In genomic region chr1:59762651-59763163, GRCm38 (mm10) we compare ENCODE assay signal across 8 mouse cellular contexts. TPM values are rescaled to one million over a fixed set of nuclear protein-coding genes. Genes with fewer than 3 reads are reported as not detected.
DNase-seq lines count a peak whose midpoint lies in the region; ATAC-seq and TF ChIP-seq lines count a peak whose summit lies in the region.

No protein-coding gene starts in this region.

- ATAC-seq in kidney, embryonic 15.5 days (replicated peaks; ENCODE audit: low FRiP score): peak; percentile 69
- peak; percentile 56 for ATAC-seq in liver, embryonic 11.5 days (replicated peaks; ENCODE audit: low FRiP score)
- ATAC-seq in midbrain, postnatal 0 days (ENCODE audit: low FRiP score): peak; percentile 82

- under 1% methylated on average over 44 of the region's 44 CpGs for WGBS in kidney, embryonic 15.5 days
- WGBS in liver, embryonic 11.5 days: under 1% methylated on average over 44 of the region's 44 CpGs
- WGBS in midbrain, postnatal 0 days: under 1% methylated on average over 44 of the region's 44 CpGs

- peak; percentile 86 for DNase-seq in 3134 (ENCODE audit: extremely low read depth, insufficient read length, low spot score)
- DNase-seq in brain, embryonic 18.5 days (ENCODE audit: low read depth, low spot score): peak; percentile 63
- peak; percentile 59 for DNase-seq in forelimb bud, embryonic 11.5 days (ENCODE audit: low read depth, low spot score)
- no peak for DNase-seq in liver, embryonic 11.5 days (ENCODE audit: low spot score)
- DNase-seq in midbrain, postnatal 0 days (ENCODE audit: low spot score): peak; percentile 79
- DNase-seq in Muller cell, postnatal 12 days (ENCODE audit: inconsistent ontology term): no peak

- H3K27me3 ChIP-seq in C2C12 (ENCODE audit: control insufficient read depth, insufficient read depth, insufficient read length): no peaks in the 10 kb centered on the region
- no peaks in the 10 kb centered on the region for H3K27me3 ChIP-seq in kidney, embryonic 15.5 days
- no peaks in the 10 kb centered on the region for H3K27me3 ChIP-seq in liver, embryonic 11.5 days (replicated peaks; ENCODE audit: control insufficient read depth, insufficient read depth, low read length)
- H3K27me3 ChIP-seq in midbrain, postnatal 0 days (ENCODE audit: insufficient read depth, low read length): no peaks in the 10 kb centered on the region

- H3K4me3 ChIP-seq in C2C12 (ENCODE audit: insufficient read depth, poor library complexity, severe bottlenecking): peak overlapping the region; percentile 71
- H3K4me3 ChIP-seq in kidney, embryonic 15.5 days (replicated peaks): peak overlapping the region; percentile 88
- peak overlapping the region; percentile 75 for H3K4me3 ChIP-seq in liver, embryonic 11.5 days (ENCODE audit: low read depth, low read length)
- H3K4me3 ChIP-seq in midbrain, postnatal 0 days (ENCODE audit: low read depth, low read length): peak overlapping the region; percentile 91

- no peaks in the 10 kb centered on the region for H3K9me3 ChIP-seq in kidney, embryonic 15.5 days (replicated peaks)
- H3K9me3 ChIP-seq in liver, embryonic 11.5 days (ENCODE audit: control insufficient read depth, low read length): no peaks in the 10 kb centered on the region
- H3K9me3 ChIP-seq in midbrain, postnatal 0 days (ENCODE audit: low read length): no peaks in the 10 kb centered on the region

- peak overlapping the region; percentile 92 for H3K9ac ChIP-seq in kidney, embryonic 15.5 days
- H3K9ac ChIP-seq in liver, embryonic 11.5 days (ENCODE audit: low read depth, low read length): peak overlapping the region; percentile 84
- H3K9ac ChIP-seq in midbrain, postnatal 0 days (replicated peaks; ENCODE audit: low read length, poor library complexity, severe bottlenecking): peak overlapping the region; percentile 94

- peaks cover 17% of the 10 kb centered on the region for H3K4me1 ChIP-seq in kidney, embryonic 15.5 days
- H3K4me1 ChIP-seq in liver, embryonic 11.5 days (replicated peaks; ENCODE audit: control insufficient read depth, insufficient read depth, low read length): peaks cover 10% of the 10 kb centered on the region
- H3K4me1 ChIP-seq in midbrain, postnatal 0 days (ENCODE audit: insufficient read depth, low read length): peaks cover 9% of the 10 kb centered on the region; the same call in 1 of the 2 replicates

- H3ac ChIP-seq in C2C12 (ENCODE audit: control insufficient read depth, insufficient read length, low read depth): peak overlapping the region; percentile 72

- H3K27ac ChIP-seq in kidney, embryonic 15.5 days: peak overlapping the region; percentile 99
- H3K27ac ChIP-seq in liver, embryonic 11.5 days (ENCODE audit: low read depth, low read length): peak overlapping the region; percentile 91
- peak overlapping the region; percentile 98 for H3K27ac ChIP-seq in midbrain, postnatal 0 days (ENCODE audit: low read depth, low read length)

- no peaks in the 10 kb centered on the region for H3K36me3 ChIP-seq in C2C12 (ENCODE audit: control insufficient read depth, insufficient read depth)
- H3K36me3 ChIP-seq in kidney, embryonic 15.5 days: no peaks in the 10 kb centered on the region
- H3K36me3 ChIP-seq in liver, embryonic 11.5 days (ENCODE audit: control insufficient read depth, insufficient read depth, low read length): no peaks in the 10 kb centered on the region
- no peaks in the 10 kb centered on the region for H3K36me3 ChIP-seq in midbrain, postnatal 0 days (ENCODE audit: insufficient read depth, low read length)

- peaks cover 37% of the 10 kb centered on the region for H3K79me3 ChIP-seq in C2C12 (ENCODE audit: low read depth)

- TF ChIP-seq CTCF in C2C12 (IDR thresholded peaks at IDR 0.05; ENCODE audit: control insufficient read depth, insufficient read depth, insufficient read length): no peak
- TF ChIP-seq CTCF in midbrain, postnatal 0 days (IDR thresholded peaks at IDR 0.05): no peak

- H3K4me2 ChIP-seq in kidney, embryonic 15.5 days: peak overlapping the region; percentile 79
- H3K4me2 ChIP-seq in liver, embryonic 11.5 days: peak overlapping the region; percentile 96
- peak overlapping the region; percentile 73 for H3K4me2 ChIP-seq in midbrain, postnatal 0 days (ENCODE audit: low read depth, low read length, poor library complexity, severe bottlenecking)

- H3K79me2 ChIP-seq in C2C12 (ENCODE audit: control insufficient read depth, insufficient read depth): peaks cover 43% of the 10 kb centered on the region

TF ChIP-seq in C2C12, 6 proteins besides CTCF, POLR2A, EP300 and RAD21:
- TF ChIP-seq MYOD1 (IDR thresholded peaks at IDR 0.05; ENCODE audit: control insufficient read depth, insufficient read length, low read depth) (no peak), MAX (IDR thresholded peaks at IDR 0.05) (no peak), MYOG (IDR thresholded peaks at IDR 0.05; ENCODE audit: control insufficient read depth, extremely low read depth, insufficient read length) (no peak), FOSL1 (IDR thresholded peaks at IDR 0.05; ENCODE audit: insufficient read depth, low read length, poor library complexity, severe bottlenecking) (no peak), USF1 (IDR thresholded peaks at IDR 0.05; ENCODE audit: low read depth) (no peak), CEBPB (IDR thresholded peaks at IDR 0.05; ENCODE audit: low read depth) (no peak)

RNA-seq across cellular contexts. Expression of gene Bmpr2, which starts 0.5 kb away (rescaled TPM):
- polyA plus RNA-seq in C2C12 (2012; fragmentation: generic; extraction: Trizol): 3.7 TPM
- polyA plus RNA-seq in kidney, embryonic 15.5 days (2015; fragmentation: Nextera tagmentation; extraction: Ambion mirVana): 8.1 and 8.3 TPM in 2 replicates
- 4.1 and 5.2 TPM in 2 replicates for polyA plus RNA-seq in liver, embryonic 11.5 days (2014; fragmentation: Nextera tagmentation; extraction: Ambion mirVana)
- total RNA-seq in midbrain, postnatal 0 days (2014; rRNA removed): 65.2 and 83.9 TPM in 2 replicates
- 6.9 and 8.8 TPM in 2 replicates for polyA plus RNA-seq in midbrain, postnatal 0 days (2015; fragmentation: Nextera tagmentation; extraction: Ambion mirVana)

Comparison
In these comparisons a context has a peak if more than half of its experiments do, and no peak if none do; other contexts are left out.
1. DNase-seq: peak in 3134 (single experiment), brain, embryonic 18.5 days (single experiment), forelimb bud, embryonic 11.5 days (single experiment) and midbrain, postnatal 0 days (single experiment); none in liver, embryonic 11.5 days (single experiment) and Muller cell, postnatal 12 days (single experiment).
2. Peak in every context shown above with its lines, with median percentiles within 50 percentile points of each other: H3K4me3 ChIP-seq, ATAC-seq, H3K27ac ChIP-seq, H3K4me2 ChIP-seq and H3K9ac ChIP-seq.